Mouse (Mus musculus) adrenal gland, adult 2 months (tissue): ENCODE data around the gene Ifitm7. TPM values are rescaled to one million over a fixed set of nuclear protein-coding genes. Genes with fewer than 3 reads are reported as not detected.
"Not testable (repeated sequence)": the region's sequence is repeated elsewhere in the genome, so short reads cannot be mapped to it uniquely, and the experiment has no call there.

Experiments
- DNase-seq: peaks from one replicate; pipeline ENCODE4 v3.0.0; 2021
- long read RNA-seq: library from polyadenylated mRNA; stranded (forward); transcript quantifications from one replicate; pipeline ENCODE4 v2.0.0, GENCODE M21; 2021
- polyA plus RNA-seq: library from polyadenylated mRNA; depleted of rRNA; stranded (reverse); fragments of >200 nt; gene quantifications from 2 replicates; pipeline ENCODE4 v1.2.3, GENCODE M21; 2012; rRNA removed
- total RNA-seq, 2 experiments: library from RNA; stranded (reverse); gene quantifications; 2 replicates each; pipeline ENCODE4 v1.2.3; 2021

The Ifitm7 gene
- total RNA-seq (not detected), polyA plus RNA-seq (not detected in 2 replicates)
- long read RNA-seq = 0 reads

DNA sequence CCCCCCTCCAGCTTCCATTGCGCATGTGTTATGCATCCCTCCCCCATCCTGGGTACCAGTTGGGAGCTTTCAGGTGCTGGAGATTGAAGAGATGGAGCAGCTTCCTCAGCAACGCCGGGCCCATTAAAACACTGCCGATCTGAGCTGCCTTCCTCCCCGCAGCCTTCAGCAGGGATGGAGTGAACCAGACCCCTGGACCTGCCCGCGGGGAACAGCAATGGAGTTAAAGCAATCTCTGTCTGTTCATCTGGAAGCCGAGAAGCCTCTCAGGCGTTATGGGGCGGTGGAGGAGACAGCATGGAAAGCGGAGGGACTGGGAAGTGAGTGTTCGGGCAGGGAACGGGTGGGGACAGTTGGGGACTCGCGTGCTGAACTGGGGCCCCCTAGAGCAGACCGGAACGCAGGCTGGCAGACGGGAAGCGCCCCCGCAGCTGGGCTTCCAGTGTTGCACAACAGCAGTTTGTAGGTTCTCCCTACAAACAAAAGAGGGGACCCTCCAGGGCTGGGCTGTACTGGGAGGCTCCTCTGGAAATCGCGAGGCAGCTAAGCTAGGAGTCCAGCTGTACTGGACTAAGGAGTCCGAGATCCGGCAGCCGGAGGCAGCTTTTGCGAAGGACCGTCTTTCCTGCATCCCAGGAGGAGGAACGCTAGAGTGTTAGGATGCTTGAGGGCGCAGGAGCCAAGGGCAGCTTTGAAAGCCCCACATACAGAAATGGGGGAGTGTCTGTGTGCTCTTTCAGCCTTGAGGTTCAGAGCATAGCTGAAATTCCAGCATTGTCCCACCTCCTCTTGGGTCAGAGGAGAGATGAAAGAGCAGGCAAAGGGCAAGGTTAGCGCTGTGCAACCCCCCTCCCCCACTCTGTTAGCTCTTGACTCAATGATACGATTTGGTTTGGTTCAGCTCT lies at the start of gene Ifitm7, which contains the start of gene 2900011O08Rik:
Gene Ifitm7 (minus strand): TSS at position 315 of the 905 bp plus-strand sequence.
Gene 2900011O08Rik (plus strand): TSS at position 31 of the 905 bp plus-strand sequence.
- peak; percentile 19 for DNase-seq

DNA sequence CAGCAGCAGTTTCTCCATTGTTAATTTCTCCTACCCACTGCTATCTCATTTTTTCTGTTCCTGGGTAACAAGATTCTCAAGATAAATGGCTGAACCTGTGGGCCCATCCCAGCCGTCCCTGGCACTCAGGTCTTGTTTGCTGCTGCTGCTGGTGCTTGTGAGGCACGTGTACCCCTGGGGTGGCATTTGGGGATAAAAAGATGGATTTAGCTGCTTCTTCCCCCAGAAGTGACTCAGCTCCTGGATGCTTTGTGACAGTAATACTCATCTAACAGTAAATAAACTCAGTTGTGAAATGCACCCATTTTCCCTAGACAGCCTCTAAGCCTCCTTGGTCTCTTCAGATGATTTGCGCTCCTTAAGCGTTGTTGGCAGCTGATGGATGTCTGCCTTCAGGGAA lies 46.4 kb upstream of the Ifitm7 start:
- no peak for DNase-seq

DNA sequence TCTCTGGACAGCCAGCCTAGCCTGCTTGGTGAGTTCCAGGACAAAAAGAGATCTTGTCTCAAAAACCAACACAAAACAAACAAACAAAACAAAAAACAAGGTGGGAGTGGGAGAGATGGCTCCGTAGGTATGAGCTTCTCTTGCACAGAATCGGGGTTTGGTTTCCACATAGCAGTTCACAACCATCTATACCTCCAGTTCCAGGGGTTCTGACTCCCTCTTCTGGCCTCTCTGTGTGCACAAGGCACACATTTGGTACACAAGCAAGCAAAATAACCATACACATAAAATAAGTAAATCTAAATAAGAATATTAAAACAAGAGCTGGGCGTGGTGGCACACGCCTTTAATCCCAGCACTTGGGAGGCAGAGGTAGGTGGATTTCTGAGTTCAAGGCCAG lies 44.0 kb upstream of the Ifitm7 start:
- DNase-seq = no peak

DNA sequence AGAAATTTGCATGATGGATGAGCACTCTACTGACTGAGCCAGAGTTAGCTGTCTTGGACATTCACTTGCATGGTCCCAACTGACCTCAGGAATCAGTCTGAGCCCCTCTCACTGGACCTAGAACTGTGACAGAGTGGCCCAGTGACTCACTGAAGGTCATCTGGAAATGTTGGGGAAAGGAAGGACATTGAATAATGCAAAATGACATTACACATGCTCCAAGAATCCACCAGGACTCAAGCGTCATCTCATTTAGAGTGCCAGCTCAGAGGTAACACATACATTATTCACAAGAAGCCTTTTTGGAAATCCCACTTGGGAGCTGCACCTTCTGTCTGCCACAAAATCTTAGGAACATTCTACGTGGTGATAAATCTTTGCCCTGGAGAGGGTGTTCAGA lies 43.2 kb upstream of the Ifitm7 start:
- DNase-seq = peak; percentile 74

DNA sequence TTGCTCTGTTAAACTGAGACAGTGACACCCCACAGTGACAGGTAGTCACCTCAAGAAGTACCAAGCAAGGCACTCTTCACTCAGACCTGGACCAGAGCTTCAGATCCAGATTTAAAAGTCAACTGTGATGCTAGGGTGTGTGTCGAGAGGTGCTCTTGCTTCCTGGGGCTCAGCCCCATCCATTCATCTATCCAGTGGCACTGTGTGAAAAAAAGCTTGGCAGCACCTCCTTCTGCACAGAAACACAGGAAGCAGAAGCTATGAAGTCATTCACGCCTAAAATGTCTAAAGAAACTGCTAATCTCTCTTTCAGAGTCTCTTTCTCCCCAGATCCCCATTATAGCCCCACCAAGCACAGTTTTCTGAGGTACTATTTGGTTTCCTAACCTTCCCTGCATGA lies 42.4 kb upstream of the Ifitm7 start:
- no peak for DNase-seq

DNA sequence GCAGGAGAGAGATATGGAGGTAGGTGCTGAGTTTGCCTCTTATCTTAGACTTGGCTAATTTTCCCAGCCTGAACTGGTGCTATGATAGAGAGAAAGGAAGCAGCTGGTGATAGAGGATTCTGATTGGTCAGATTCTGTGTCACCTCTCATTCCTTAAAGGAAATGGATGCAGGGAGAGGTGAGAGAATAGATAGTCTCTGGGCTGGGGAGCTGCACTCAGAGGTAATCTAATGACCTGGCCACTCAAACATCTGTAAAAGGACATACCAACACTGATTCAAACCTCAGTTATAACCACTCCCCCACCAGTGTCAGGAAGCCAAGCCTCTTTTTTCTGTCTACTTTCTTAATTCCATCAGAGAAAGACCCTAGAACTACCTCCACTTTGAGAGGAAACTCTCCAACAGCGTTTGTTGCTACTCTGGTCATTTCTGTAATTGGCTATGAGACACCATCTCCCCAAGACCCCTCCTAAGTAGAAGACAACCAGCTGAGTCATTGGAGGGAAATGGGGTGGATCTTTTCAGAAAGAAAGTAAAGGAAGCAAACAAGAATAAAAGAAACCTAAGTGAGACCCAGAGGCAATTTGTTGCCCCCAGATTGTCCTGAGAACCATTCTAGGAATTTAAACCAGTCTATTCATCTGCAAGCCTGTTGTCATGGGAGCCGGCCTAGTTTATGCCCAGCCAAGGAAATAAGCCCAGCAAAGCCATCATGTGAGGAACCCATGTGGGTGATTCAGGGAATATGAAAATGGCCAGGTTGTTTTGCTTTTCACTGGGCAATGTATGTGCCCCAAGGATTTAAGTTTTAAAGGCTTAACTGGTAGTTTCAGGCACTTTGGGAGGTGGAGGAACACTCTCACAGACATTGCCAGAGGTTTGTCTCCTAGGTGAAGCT lies 38.7 kb upstream of the Ifitm7 start:
- no peak for DNase-seq

DNA sequence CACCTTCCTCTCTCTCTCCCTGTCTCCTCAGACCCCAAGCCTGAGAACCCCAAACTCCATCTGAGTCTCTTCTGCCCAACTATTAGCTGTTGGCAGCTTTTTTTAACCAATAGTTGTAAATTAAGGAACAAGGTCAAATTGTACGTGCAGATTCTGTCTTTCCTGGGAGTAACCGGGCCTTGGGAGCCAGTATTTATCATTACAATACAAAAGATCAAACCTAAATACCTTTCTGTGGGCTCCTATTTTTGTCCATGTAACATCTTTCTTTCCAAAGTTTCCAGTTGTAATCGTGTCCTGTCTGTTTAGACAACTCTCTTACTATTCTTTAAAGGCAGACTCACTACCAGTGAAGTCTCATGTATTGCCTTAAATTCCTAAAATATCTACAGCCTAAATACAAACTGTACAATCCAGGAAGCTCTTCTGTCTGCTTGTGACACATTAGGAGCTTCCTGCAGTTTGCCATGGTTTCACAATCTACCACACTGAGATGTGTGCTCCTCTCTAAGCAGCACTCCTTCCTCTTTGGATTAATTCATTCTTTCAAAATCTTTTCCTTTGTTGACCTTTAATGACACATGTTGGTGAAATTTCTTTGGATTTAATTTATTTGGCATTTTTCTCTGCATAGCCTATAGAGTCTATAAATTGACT lies 34.6 kb upstream of the Ifitm7 start:
- no peak for DNase-seq

DNA sequence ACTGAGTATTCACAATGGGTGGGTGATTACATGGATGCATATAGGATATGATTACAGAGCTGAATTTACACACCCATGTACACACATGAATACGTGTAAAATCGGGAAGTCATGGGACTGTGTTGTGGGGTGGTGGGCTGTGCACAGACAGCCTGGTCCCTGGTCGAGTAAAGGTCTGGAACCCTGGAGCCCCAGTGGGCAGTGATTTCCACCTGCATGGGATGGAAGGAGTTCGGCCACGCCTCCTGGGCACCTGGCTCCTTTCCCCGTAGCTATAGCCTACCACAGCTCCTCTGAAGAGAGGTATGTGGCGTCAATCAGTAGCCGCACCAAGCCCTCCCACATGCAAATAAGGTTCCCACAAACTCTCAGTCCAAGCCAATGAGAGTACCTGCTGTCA lies 30.6 kb upstream of the Ifitm7 start:
- no peak for DNase-seq

DNA sequence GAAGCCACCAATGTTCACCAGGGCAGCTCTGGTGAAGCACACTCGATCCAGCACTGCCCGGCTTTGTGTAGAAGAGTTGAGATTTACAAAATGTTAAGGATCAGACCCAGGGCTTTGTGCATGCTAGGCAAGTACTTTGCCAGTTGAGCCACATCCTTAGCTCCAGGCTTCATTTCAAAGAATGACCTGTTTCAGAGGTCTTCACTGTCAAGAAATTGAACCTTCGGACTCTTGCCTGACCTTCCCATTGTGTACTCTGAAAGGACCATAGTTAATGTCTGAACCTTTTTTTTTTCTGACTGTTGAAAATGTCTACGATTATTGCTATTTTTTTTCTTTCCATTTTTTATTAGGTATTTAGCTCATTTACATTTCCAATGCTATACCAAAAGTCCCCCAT lies 23.3 kb upstream of the Ifitm7 start:
- DNase-seq = no peak

DNA sequence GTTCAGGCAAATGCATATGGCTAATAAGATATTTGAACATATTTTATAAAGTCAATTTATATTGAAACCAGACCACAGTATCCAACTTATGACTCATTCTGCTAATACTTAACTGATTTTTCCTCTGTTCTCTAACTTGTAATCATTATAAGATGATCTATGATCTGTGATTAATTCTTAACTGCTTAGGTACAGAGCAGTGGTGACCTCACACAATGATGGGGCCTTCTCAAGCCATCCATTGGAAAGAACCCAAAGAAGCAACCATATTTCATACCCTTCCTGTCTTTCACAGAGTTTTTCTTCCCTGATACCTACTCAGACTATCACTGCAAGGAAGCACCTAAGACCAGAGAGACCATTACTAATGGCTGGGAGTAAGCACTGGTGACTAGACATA lies 22.0 kb upstream of the Ifitm7 start:
- DNase-seq = no peak

DNA sequence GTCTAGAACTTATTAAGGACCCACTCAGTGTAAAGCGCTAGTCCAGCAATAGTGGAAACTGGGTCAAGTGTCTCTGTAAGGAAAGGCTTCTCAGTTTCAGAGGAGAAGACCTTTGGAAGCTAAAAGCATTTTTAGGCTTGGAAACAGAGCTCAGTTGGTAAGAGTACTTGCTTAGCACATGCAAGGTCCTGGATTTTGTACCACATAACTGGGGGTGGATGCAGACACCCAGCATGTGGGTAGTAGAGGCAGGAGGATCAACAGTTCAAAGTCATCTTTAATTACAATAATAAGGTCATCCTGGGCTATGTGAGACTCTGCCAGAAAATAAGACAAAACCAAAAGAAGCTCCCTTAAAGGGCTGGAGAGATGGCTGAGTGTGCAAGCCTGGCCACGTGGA lies 21.4 kb upstream of the Ifitm7 start:
- DNase-seq = no peak

DNA sequence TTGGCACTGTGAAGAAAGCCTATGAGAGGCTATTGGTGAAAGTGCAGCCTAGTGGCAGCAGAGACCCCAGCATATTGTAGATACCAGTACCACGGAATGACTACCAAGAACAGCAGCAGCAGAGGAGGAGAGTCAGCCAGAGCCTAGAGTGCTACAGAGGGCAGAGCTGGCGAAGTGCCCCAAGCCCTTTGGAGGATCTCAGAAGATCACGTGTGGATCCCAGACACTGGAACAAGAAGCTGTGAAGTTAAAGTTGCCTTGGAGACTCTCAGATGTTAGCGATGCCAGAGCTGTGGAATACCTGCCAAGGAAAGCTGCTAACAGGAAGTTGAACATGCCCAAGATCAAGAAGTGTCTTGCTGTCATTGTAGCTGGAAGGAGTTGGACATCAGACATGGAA lies 18.6 kb upstream of the Ifitm7 start:
- DNase-seq = no peak

DNA sequence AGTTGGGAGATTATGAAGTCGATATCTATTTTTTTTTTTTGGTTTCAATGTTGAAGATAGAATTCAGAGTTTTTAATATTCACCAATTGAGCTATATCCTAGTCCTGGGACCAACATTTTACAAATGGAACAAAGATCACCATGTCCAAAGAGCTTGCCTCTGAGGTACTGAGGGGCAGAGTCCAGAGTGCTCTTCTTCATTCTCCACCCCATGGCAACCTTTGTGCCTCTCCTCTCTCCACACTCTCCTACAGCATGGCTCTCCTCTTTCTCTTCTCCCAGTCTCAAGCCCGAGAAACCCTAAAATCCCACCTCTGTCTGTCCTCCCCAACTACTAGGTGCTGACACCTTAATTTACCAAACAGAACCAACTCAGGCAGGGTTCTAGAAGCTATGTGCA lies 18.0 kb upstream of the Ifitm7 start:
- no peak for DNase-seq

DNA sequence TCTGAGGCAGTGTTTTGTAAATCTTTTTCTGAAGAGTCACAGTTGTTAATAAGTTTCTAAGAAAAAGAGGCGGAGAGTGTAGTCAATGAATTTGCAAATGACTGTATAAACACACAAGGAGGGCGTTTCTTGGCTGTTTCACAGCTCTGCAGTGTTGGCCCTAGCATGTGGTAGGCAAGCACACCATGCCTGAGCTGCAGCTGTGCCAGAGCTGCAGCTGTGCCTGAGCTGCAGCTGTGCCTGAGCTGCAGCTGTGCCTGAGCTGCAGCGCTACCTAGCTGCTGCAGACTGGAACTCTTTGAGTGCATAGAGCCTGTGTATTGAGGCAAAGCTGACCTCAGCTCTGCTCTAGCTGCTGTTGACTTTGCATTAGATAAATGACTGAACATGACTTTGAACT lies 17.5 kb upstream of the Ifitm7 start:
- no peak for DNase-seq

DNA sequence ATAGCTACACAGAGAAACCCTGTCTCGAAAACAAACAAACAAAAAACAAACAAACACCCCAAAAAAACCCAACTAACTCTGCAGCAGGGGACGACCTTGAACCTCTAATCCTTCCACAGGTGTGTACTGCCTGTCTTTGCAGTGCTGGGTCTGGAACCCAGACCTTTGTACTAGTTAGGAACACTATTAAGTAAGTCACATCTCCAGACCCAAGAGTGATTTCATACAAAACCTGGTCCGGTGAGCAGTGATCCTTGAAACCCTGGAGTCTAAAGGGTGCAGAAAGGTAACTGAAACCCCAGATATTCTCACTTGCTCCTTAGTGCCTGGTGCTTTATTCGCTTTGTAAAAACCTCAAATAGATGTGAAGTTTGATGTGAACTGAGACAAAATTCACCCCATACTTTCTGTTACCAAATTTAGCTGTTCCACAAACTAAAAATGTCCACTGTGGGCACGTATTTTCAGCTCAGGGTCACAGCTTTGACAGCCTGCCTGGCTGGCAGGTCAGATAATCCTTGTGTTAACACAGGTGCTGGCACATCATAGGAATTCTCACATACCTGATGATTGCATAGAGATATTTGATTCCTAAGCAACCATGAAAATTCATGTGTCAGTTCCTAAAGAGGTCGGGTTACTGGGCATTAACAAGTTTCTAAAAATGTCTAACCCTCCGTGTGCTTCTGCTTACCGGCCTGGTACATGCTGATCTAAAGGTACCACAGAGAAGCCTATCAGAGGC lies 16.9 kb upstream of the Ifitm7 start:
- no peak for DNase-seq

DNA sequence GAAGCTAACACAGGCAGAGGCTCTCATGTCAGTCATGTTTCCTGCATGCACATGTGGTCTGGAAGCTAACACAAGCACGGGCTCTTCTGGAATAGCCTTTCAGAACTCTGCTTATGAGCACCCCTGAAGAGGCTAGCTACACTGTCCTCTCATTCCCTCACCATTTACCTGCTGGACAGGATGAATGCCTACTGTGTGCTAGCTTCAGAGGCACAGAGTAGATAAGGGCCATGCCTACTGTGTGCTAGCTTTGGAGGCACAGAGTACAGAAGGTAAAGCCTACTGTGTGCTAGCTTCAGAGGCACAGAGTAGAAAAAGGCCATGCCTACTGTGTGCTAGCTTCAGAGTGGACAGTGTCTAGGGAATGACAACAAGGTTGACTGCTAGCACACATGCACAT lies 7.8 kb upstream of the Ifitm7 start:
- no peak for DNase-seq

DNA sequence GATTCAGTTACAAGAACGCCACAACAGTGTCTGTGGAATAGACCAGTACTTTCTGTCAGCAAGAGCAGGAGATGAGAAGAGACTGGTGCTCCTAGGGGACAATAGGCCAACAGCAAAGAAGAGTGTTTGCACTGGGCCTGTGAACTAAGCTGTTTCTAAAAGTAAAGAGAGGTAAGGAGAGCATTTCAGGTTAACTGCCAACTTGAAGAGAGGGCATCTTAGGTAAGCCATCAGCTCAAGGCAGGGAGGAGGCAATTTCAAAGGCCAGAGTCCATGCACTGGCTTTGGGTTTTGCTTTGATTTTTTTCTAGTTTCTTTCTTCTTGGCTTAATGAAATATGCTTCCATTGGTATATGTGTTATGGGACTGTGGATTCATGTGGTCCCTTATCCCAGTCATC lies 7.4 kb upstream of the Ifitm7 start:
- DNase-seq = no peak

DNA sequence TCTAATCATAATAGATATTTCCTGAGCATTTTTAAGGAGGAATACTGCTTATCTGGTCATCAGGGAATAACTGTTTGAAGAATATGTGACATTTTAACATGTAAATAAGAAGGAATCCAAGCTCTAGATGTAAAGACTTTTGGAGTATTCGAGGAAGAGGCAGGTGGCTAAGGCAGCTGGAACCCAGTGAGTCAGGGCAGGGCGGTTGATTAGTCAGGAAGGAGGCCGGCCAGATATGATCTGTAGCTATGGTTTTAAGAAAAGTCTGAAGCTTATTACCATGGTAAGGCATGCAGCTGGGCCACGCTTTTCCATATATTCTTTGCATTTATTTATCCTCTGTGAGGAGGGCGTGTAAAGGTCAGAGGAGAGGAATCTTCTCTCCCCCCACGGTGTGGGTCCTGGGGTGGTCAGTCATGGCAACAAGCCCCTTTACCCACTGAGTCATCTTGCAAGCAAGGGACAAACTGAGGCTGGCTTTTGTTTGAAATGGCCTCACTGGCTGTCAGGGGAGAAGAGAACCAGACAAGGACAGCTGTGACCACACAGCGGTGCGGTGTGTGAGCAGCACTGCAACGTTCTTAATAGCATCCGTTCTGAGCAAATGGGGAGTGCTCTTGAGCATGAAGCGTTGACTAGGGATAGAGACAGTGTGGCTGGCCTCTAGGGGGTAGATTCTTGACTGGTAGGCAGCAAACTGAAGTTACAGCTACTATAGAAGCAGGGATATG lies 6.0 kb upstream of the Ifitm7 start:
- no peak for DNase-seq

DNA sequence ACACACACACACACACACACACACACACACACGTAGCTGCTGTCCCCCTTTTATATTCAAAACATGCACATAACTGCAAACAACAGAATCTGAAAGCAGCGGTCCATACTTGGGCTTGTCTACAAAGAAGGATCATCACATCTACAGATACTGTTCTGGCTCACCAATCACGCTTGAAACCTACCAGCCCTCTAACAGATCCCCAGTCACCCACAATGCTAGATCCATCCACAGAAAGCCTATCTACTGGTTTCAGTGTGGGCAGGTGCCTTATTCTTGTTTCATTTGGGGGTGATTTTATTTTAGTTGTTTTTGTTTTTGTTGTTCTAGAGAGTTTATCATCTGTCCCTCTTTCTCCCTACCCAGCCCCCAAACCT lies 503 bp downstream of the Ifitm7 start:
- no peak for DNase-seq

DNA sequence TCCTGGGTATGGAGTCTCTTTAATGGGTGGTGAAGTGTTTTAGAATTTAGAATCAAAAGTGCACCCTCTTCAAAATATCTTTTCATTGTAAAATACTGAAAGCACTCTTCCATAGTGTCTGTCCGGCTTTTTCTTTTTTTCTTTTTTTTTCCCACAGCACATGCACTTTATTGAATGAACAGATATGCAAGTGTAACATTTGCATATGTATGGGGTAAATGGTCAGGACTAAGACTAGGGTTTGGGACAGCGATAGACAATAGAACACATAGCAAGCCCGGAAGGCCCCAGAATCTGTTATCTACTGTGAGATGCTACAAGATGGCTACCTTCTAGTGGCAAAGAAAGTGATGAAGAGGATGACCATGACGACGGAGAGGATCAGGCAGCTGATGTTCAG lies 3.5 kb downstream of the Ifitm7 start:
- DNase-seq = no peak

DNA sequence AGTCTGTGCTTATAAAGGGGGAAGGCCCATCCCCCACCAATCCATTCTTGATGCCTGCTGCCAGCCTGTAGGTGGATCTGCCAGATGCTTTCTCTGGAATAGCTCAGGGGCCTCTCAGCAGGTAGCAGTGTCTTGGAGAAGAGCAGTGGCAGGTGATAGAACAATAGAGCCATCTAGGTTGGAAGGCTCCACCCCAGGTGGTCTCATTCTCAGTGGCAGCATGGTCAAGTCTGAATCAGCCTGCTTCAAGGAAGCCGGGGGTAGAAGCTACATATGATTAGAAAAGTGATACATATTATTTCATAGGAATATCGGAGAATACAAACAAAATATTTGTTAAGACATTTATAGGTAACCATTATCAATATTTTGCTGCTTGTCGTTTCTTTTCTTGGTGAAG lies 5.0 kb downstream of the Ifitm7 start:
- not testable (repeated sequence) for DNase-seq
